Mouse (Mus musculus): ENCODE results near the gene Pdpk1.
A peak's percentile ranks its signal among the peaks of the same experiment; 100 is the strongest.

DNA sequence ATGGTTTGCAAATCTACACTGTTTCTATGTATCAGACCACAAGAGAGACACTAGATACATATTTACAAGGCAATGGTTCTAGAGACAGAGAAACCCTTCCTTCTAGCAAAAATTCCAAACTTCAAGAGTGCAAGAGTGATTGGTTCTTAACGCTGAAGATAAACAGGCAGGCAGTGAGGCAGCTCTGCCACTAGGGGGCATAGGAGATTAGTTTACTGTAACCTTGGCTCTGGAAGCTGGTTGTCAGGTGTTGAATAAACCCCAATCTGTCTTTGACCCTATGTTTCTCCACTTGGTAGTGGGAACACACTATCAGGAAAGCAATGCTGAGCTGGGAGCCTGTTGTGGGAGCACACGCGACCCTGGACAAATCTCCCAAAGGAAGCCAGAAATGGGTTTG lies 22.7 kb upstream of the Pdpk1 start:
- peak; percentile 66; the same call in 1 of the 2 replicates for TF ChIP-seq CTCF (IDR thresholded peaks at IDR 0.05; ENCODE audit: borderline replicate concordance, insufficient read depth, low read length)
- TF ChIP-seq POLR2A (IDR thresholded peaks at IDR 0.05; ENCODE audit: low read depth, low read length), result no peak
